Comparison of ENCODE assay signal across 8 mouse cellular contexts in genomic region chr2:57115864-57116365, GRCm38 (mm10). TPM values are rescaled to one million over a fixed set of nuclear protein-coding genes. Genes with fewer than 3 reads are reported as not detected.
DNase-seq lines count a peak whose midpoint lies in the region; ATAC-seq lines count a peak whose summit lies in the region.

No protein-coding gene starts in this region.

- peak overlapping the region; percentile 62; the same call in 1 of the 2 replicates for H3K27ac ChIP-seq in neural tube, embryonic 13.5 days (replicated peaks)

- ATAC-seq in neural tube, embryonic 13.5 days (ENCODE audit: low read depth) = peak; percentile 19; the same call in 1 of the 2 replicates

- H3K9me3 ChIP-seq in neural tube, embryonic 13.5 days = no peaks in the 10 kb centered on the region

- WGBS in neural tube, embryonic 13.5 days = 0% methylated on average over 21 of the region's 28 CpGs

- peak overlapping the region; percentile 98 for H3K4me2 ChIP-seq in neural tube, embryonic 13.5 days

- DNase-seq in CD4-positive helper T cell, adult 2 months (ENCODE audit: low read depth, low spot score) = peak; percentile 44
- DNase-seq in MN1 (ENCODE audit: low spot score) = peak; percentile 60
- DNase-seq in cerebellum, postnatal 14 days = peak; percentile 75 to 78
- DNase-seq in heart, adult 8-10 months (ENCODE audit: low spot score) = peak; percentile 31
- DNase-seq in kidney, adult 9 months = peak; percentile 23
- DNase-seq in lung, adult 18-20 months = peak; percentile 41 to 55
- DNase-seq in spleen, adult 12 weeks (ENCODE audit: low spot score) = no peak

- no peaks in the 10 kb centered on the region for H3K36me3 ChIP-seq in neural tube, embryonic 13.5 days

- peaks cover 60% of the 10 kb centered on the region for H3K27me3 ChIP-seq in neural tube, embryonic 13.5 days

- peaks cover 55% of the 10 kb centered on the region for H3K4me1 ChIP-seq in neural tube, embryonic 13.5 days (replicated peaks)

- H3K9ac ChIP-seq in neural tube, embryonic 13.5 days = peak overlapping the region; percentile 67

- H3K4me3 ChIP-seq in neural tube, embryonic 13.5 days = peak overlapping the region; percentile 55

RNA-seq across cellular contexts. Expression of gene Nr4a2, which starts 7.9 kb away (rescaled TPM):
- total RNA-seq in heart, adult 8-10 months (2022) = 1 to 10 TPM in 2 of 4 experiments, under 1 TPM in 2; 0.53 to 2.1 (median 1.2) TPM
- polyA plus RNA-seq in neural tube, embryonic 13.5 days (2015; fragmentation: Nextera tagmentation; extraction: Ambion mirVana) = 21.8 and 25.1 TPM in 2 replicates
